Mouse (Mus musculus) heart, embryonic 16.5 days (tissue): ENCODE results near the gene Fxr2. TPM values are rescaled to one million over a fixed set of nuclear protein-coding genes. Genes with fewer than 3 reads are reported as not detected.

Source experiments
- ATAC-seq: fragments of 200-750 bp; cut with Nextera tagmentation; replicated peaks from 2 replicates; pipeline ENCODE4 v1.8.0; 2017; ENCODE audit warnings: moderate number of reproducible peaks; ENCODE audit not compliant: insufficient read depth, low FRiP score; ENCODE audit errors: extremely low read depth
- H3K27ac ChIP-seq: fragments of 300-500 bp; sonication (generic); 2 replicates; pipeline ENCODE4 v1.5.1; 2014; ENCODE audit warnings: mild to moderate bottlenecking, low read length, control low read depth, moderate library complexity
- H3K27me3 ChIP-seq: fragments of 300-500 bp; sonication (generic); 2 replicates; pipeline ENCODE4 v1.6.1; 2014; ENCODE audit warnings: low read length, mixed read lengths; ENCODE audit not compliant: control insufficient read depth, insufficient read depth
- H3K36me3 ChIP-seq: fragments of 300-500 bp; sonication (generic); 2 replicates; pipeline ENCODE4 v1.6.1; 2014; ENCODE audit not compliant: control insufficient read depth, insufficient read depth
- H3K4me1 ChIP-seq: fragments of 300-500 bp; sonication (generic); 2 replicates; pipeline ENCODE4 v1.6.1; 2014; ENCODE audit warnings: low read length, mixed read lengths; ENCODE audit not compliant: control insufficient read depth, insufficient read depth
- H3K4me2 ChIP-seq: fragments of 300-500 bp; sonication (generic); 2 replicates; pipeline ENCODE4 v1.6.1; 2014; ENCODE audit warnings: low read depth, mild to moderate bottlenecking, control low read depth, low read length
- H3K4me3 ChIP-seq: fragments of 300-500 bp; sonication (generic); 2 replicates; pipeline ENCODE4 v1.5.1; 2014; ENCODE audit warnings: mild to moderate bottlenecking, control low read depth, low read length
- H3K9ac ChIP-seq: fragments of 300-500 bp; sonication (generic); 2 replicates; pipeline ENCODE4 v1.6.1; 2014; ENCODE audit warnings: low read length, control low read depth
- H3K9me3 ChIP-seq: fragments of 300-500 bp; sonication (generic); replicated peaks from 2 replicates; pipeline ENCODE4 v1.6.1; 2016; ENCODE audit warnings: low read length; ENCODE audit not compliant: control insufficient read depth
- WGBS: fragments of 180-500 bp; shearing (Covaris S2); extraction: QIAGEN DNeasy Blood & Tissue Kit; methylation state at CpG from one replicate; pipeline ENCODE4 v1.1.7; 2014; 5-methylcytosine and 5-hydroxymethylcytosine counted together
- polyA plus RNA-seq: library from polyadenylated mRNA; unstranded; fragments of >200 nt; fragmentation: Nextera tagmentation; extraction: Ambion mirVana; gene quantifications from 2 replicates; pipeline ENCODE4 v1.2.1, GENCODE M21; 2015

The Fxr2 gene
- polyA plus RNA-seq, 1 experiment from 2014 or later = 22.1 TPM

- H3K9me3 ChIP-seq = no peaks in the 10 kb centered on the region
- no peaks in the 10 kb centered on the region for H3K4me1 ChIP-seq
- no peaks in the 10 kb centered on the region for H3K27me3 ChIP-seq
- H3K4me2 ChIP-seq = no peak overlapping the region
- H3K9ac ChIP-seq = no peak overlapping the region
- H3K27ac ChIP-seq = no peak overlapping the region
- peaks cover 42% of the 10 kb centered on the region for H3K36me3 ChIP-seq
- no peak for ATAC-seq
- 82% methylated on average over 4 of the region's 4 CpGs for WGBS
- H3K4me3 ChIP-seq = no peak overlapping the region
Measured at GRCm38 (mm10) chr11:69592799-69593198, 40.0 kb upstream of the Fxr2 start.

GRCm38 (mm10) chr11:69594853-69595252 is 37.9 kb upstream of the Fxr2 start:
- no peak overlapping the region for H3K9ac ChIP-seq
- H3K27ac ChIP-seq = no peak overlapping the region
- WGBS = 94% methylated on average over 6 of the region's 6 CpGs
- H3K4me1 ChIP-seq = peaks cover 3% of the 10 kb centered on the region
- ATAC-seq = no peak
- H3K4me2 ChIP-seq = no peak overlapping the region
- no peak overlapping the region for H3K4me3 ChIP-seq
- peaks cover 21% of the 10 kb centered on the region for H3K36me3 ChIP-seq
- H3K27me3 ChIP-seq = no peaks in the 10 kb centered on the region
- H3K9me3 ChIP-seq = no peaks in the 10 kb centered on the region

- no peak for ATAC-seq
- peaks cover 32% of the 10 kb centered on the region for H3K4me1 ChIP-seq
- H3K9me3 ChIP-seq = no peaks in the 10 kb centered on the region
- H3K9ac ChIP-seq = no peak overlapping the region
- peak overlapping the region; percentile 78; the same call in 1 of the 2 replicates for H3K27ac ChIP-seq
- H3K36me3 ChIP-seq = 0 out of 2 replicates have a peak, but pooled peaks cover 3% of the 10 kb centered on the region
- no peak overlapping the region for H3K4me2 ChIP-seq
- WGBS = 14% methylated on average over 9 of the region's 9 CpGs
- no peak overlapping the region for H3K4me3 ChIP-seq
- no peaks in the 10 kb centered on the region for H3K27me3 ChIP-seq
Measured at GRCm38 (mm10) chr11:69599436-69599835, 33.4 kb upstream of the Fxr2 start.

- peak overlapping the region; percentile 31; the same call in 1 of the 2 replicates for H3K9ac ChIP-seq
- ATAC-seq = peak; percentile 67
- no peaks in the 10 kb centered on the region for H3K27me3 ChIP-seq
- no peak overlapping the region for H3K4me3 ChIP-seq
- WGBS = 18% methylated on average over 6 of the region's 6 CpGs
- no peaks in the 10 kb centered on the region for H3K36me3 ChIP-seq
- peak overlapping the region; percentile 32 for H3K4me2 ChIP-seq
- no peaks in the 10 kb centered on the region for H3K9me3 ChIP-seq
- H3K27ac ChIP-seq = peak overlapping the region; percentile 78
- H3K4me1 ChIP-seq = peaks cover 36% of the 10 kb centered on the region
Measured at GRCm38 (mm10) chr11:69600098-69600497, 32.7 kb upstream of the Fxr2 start.

GRCm38 (mm10) chr11:69601768-69602167 is 31.0 kb upstream of the Fxr2 start:
- Histone ChIP-seq H3K4me1 (peaks cover 36% of the 10 kb centered on the region), H3K4me3 (no peak overlapping the region), H3K27ac (no peak overlapping the region), H3K27me3 (no peaks in the 10 kb centered on the region), H3K9ac (no peak overlapping the region), H3K9me3 (no peaks in the 10 kb centered on the region), H3K4me2 (no peak overlapping the region), H3K36me3 (no peaks in the 10 kb centered on the region)
- ATAC-seq = no peak
- WGBS = 36% methylated on average over 3 of the region's 3 CpGs

- Histone ChIP-seq H3K36me3 (no peaks in the 10 kb centered on the region), H3K9ac (no peak overlapping the region), H3K9me3 (no peaks in the 10 kb centered on the region), H3K27ac (no peak overlapping the region; the same call in 1 of the 2 replicates), H3K27me3 (no peaks in the 10 kb centered on the region), H3K4me1 (peaks cover 36% of the 10 kb centered on the region), H3K4me3 (no peak overlapping the region), H3K4me2 (peak overlapping the region; percentile 86; the same call in 1 of the 2 replicates)
- ATAC-seq = no peak
- 71% methylated on average over 8 of the region's 8 CpGs for WGBS
Measured at GRCm38 (mm10) chr11:69603516-69603915, 29.3 kb upstream of the Fxr2 start.

- H3K36me3 ChIP-seq = no peaks in the 10 kb centered on the region
- H3K4me1 ChIP-seq = peaks cover 36% of the 10 kb centered on the region
- peak overlapping the region; percentile 86 for H3K4me2 ChIP-seq
- peak overlapping the region; percentile 65 for H3K4me3 ChIP-seq
- no peaks in the 10 kb centered on the region for H3K27me3 ChIP-seq
- peak overlapping the region; percentile 82 for H3K9ac ChIP-seq
- H3K27ac ChIP-seq = peak overlapping the region; percentile 76
- WGBS = 51% methylated on average over 3 of the region's 3 CpGs
- no peak for ATAC-seq
- no peaks in the 10 kb centered on the region for H3K9me3 ChIP-seq
Measured at GRCm38 (mm10) chr11:69604347-69604746, 28.4 kb upstream of the Fxr2 start.

- Histone ChIP-seq H3K9ac (peak overlapping the region; percentile 82), H3K36me3 (no peaks in the 10 kb centered on the region), H3K27ac (peak overlapping the region; percentile 76), H3K9me3 (no peaks in the 10 kb centered on the region), H3K27me3 (no peaks in the 10 kb centered on the region), H3K4me2 (peak overlapping the region; percentile 86), H3K4me3 (peak overlapping the region; percentile 65), H3K4me1 (peaks cover 31% of the 10 kb centered on the region)
- under 1% methylated on average over 71 of the region's 73 CpGs for WGBS
- peak; percentile 52 for ATAC-seq
Measured at GRCm38 (mm10) chr11:69604795-69605664, 27.8 kb upstream of the Fxr2 start.

- H3K9me3 ChIP-seq = no peaks in the 10 kb centered on the region
- no peaks in the 10 kb centered on the region for H3K27me3 ChIP-seq
- peaks cover 22% of the 10 kb centered on the region for H3K4me1 ChIP-seq
- H3K27ac ChIP-seq = peak within 1 kb of the TSS; percentile 76
- H3K36me3 ChIP-seq = no peaks in the 10 kb centered on the region
- H3K4me2 ChIP-seq = peak within 1 kb of the TSS; percentile 86
- peak within 1 kb of the TSS; percentile 82 for H3K9ac ChIP-seq
- 3% methylated on average over 32 of the region's 32 CpGs for WGBS
- ATAC-seq = peak; percentile 91
- peak within 1 kb of the TSS; percentile 65 for H3K4me3 ChIP-seq
Measured at GRCm38 (mm10) chr11:69605726-69606490, 26.9 kb upstream of the Fxr2 start, which contains the start of gene Atp1b2. Atp1b2 (minus strand) TSS chr11:69605942.
